Mouse (Mus musculus) bone marrow macrophage, adult 2 months (primary cell): ENCODE measurements around the gene Atp6v0b. TPM values are rescaled to one million over a fixed set of nuclear protein-coding genes. Genes with fewer than 3 reads are reported as not detected.

ENCODE experiments used
- H3K27ac ChIP-seq: 2 replicates; pipeline ENCODE4 v1.5.1; 2012; ENCODE audit warnings: low read depth, low read length; ENCODE audit not compliant: insufficient read depth
- H3K4me1 ChIP-seq: 2 replicates; pipeline ENCODE4 v1.6.1; 2012; ENCODE audit warnings: low read length; ENCODE audit not compliant: control insufficient read depth, insufficient read depth
- H3K4me3 ChIP-seq: 2 replicates; pipeline ENCODE4 v1.5.1; 2012; ENCODE audit warnings: mild to moderate bottlenecking, low read length, moderate library complexity; ENCODE audit not compliant: insufficient read depth
- CTCF ChIP-seq: IDR thresholded peaks from 2 replicates; pipeline ENCODE4 v1.5.1; 2012; ENCODE audit warnings: low read depth, mild to moderate bottlenecking, low read length, moderate library complexity
- POLR2A ChIP-seq: IDR thresholded peaks from 2 replicates; pipeline ENCODE4 v1.6.1; 2012; ENCODE audit warnings: mild to moderate bottlenecking, low read depth, low read length, borderline replicate concordance
- polyA plus RNA-seq: library from polyadenylated mRNA; stranded (reverse); fragments of >200 nt; gene quantifications from 2 replicates; pipeline ENCODE4 v1.2.4, GENCODE M21; 2012; ENCODE audit not compliant: missing spikeins, insufficient read depth, insufficient read length

Atp6v0b gene
- polyA plus RNA-seq, 1 experiment = 712 TPM

DNA sequence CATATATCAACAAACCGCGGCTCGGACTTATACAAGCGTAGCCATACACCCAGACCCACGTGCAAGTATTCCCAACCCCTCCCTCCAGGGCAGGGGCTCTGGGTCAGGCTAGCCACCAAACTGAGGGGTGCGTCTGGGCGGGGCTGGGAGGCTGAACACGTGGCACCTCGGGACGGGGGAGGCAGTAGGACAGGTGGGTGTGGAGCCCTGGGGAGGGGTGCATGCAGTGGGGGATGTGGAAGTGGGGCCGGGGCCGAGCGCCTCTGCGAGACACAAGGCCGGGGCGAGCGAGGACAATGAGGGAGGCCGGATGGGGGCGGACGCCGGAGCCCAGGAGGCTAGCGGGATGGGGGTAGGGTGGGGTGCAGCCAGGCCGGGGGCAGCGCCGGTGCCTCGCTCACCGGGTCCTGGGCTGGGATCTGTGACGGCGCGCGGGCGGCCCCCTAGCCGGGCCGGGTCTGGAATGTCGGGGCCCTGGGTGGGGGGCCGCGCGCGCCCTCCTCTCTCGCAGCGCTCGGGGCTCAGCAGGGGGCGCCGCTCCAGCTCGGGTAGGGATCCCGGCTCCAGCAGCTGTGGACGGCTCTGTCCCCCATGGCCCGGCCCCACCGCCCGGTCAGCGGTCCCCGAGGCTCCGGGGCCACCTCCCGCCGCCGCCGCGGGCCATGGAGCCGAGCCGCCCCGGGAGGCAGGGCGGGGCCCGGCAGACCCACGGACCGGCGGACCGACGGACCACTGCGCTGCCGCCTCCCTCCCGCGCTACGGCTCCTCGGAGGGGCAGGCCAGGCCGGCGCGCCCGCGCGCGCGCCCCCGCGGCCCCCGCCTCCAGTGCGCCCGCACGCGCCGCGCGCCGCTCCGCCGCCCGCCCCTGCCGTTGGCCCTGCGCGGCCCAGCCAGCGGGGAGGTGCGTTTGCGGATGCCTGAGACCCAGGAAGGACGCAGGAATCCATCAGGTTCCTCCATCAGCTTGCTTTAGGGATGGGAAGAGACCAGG lies 4.1 kb downstream of the Atp6v0b start, which contains the start of gene B4galt2:
Gene B4galt2, minus strand, starts transcription at position 787 of the 991 bp plus-strand sequence.
- TF ChIP-seq CTCF (no peak), POLR2A (no peak)
- peak within 1 kb of the TSS; percentile 44 for H3K4me3 ChIP-seq
- no peak within 1 kb of the TSS for H3K27ac ChIP-seq

DNA sequence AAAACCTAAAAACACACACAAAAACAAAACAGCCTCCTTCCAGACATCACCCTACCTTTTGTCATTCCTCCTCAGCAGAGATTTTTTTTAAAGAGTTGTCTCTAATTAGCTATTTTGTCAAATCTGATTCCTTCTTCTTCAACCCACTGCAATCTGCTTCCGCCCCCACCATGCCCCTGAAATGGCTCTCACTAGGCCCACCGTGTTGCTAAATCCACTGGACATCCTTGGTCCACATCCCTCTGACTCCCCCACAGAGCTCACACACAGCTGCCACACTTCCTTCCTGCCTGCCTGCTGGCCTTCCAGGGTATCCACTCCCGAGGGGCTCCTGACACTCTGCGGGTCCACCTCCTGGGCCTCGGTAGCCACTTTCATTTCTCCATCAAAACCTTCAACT lies 8.4 kb downstream of the Atp6v0b start:
- TF ChIP-seq POLR2A = no peak
- TF ChIP-seq CTCF = no peak
- Histone ChIP-seq H3K4me3 (no peak overlapping the region), H3K4me1 (no peaks in the 10 kb centered on the region), H3K27ac (no peak overlapping the region)

More for the DNA sequence above, 4.1 kb downstream of the Atp6v0b start, which contains the start of gene B4galt2:
- peaks cover 18% of the 10 kb centered on the region for H3K4me1 ChIP-seq

DNA sequence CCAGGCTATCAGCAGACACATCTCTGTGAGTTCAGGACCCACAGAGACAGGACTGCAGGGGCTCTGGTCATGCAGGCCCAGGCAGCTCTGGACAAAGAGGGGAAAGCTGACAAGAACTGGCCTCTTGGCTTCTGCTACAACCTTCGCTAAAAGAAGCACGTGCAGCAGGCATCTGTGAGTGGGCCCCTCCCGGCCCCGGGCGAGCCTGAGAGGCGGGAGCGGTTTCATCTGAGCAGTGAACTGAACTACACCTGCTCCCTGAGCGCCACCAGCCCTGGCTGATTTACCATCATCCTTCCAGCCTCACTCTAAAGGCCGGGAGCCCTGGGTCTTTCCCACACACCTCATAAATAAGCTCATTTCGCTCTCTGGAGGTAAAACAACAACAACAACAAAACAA lies 8.8 kb downstream of the Atp6v0b start:
- no peaks in the 10 kb centered on the region for H3K4me1 ChIP-seq
- no peak for TF ChIP-seq POLR2A
- TF ChIP-seq CTCF = no peak
- H3K4me3 ChIP-seq = no peak overlapping the region
- no peak overlapping the region for H3K27ac ChIP-seq

DNA sequence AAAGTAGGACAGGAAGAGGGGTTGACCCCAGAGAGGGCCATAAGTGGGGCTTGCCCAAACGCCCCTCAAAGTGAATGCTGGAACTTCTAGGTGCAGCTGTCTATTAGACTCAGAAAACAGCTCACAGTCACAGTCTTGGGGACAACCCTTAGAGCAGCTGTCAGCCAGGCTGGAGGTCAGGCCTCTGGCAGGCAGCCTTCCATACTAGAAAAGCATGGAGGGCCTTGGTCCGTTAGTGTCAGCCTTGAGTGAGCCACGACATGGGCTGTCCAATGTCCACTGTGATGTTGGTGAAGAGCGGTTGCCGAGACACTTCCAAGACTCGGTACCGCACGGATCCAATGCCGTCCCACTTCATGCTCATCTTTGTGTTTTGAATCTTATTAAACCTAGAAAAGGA lies 13.5 kb downstream of the Atp6v0b start:
- Histone ChIP-seq H3K27ac (no peak overlapping the region), H3K4me1 (no peaks in the 10 kb centered on the region), H3K4me3 (no peak overlapping the region)
- TF ChIP-seq CTCF (no peak), POLR2A (no peak)

DNA sequence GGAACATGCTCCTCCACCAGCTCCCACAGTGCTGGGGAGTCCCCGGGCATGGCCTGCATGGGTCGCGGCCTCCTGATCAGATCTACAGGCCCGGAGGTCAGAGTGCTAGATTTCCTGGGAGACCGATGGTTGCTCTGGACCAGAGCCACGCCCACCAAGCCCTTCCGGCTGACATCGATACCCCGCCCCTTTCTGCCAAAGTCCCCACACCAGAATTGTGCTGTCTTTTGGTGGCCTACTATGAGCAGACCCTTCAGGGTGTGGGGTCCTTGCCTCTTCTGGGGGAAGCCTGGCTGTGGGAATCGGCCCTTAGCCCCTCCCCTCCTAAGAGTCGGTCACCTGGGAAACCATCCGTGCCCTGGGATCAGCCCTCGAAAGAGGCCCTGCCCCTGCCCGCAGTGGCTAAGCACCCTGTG lies 14.7 kb downstream of the Atp6v0b start, which contains the start of gene Ccdc24:
Gene Ccdc24, minus strand, starts transcription at position 87 of the 416 bp plus-strand sequence.
- Histone ChIP-seq H3K4me1 (no peaks in the 10 kb centered on the region), H3K27ac (no peak within 1 kb of the TSS), H3K4me3 (no peak within 1 kb of the TSS)
- no peak for TF ChIP-seq CTCF
- TF ChIP-seq POLR2A = no peak

DNA sequence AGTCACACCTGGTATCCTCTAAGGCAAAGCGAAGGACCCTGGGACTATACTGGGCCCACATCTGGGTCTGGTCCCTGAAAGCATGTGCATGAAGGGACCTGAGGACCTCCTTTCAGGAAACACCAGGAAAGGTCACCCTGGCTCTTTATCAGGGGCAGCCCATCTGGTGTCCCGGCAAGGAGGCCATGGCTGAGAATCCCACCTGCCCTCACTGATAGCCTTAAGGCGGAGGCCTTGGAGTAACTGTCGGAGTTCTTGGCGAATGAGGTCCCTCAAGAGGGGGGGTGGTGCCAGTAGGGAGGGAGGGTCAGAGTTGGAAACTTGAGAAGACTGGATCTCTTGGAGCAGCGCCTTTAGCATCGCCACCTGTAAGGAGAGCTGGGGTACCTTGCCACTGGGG lies 15.3 kb downstream of the Atp6v0b start:
- TF ChIP-seq POLR2A (no peak), CTCF (no peak)
- Histone ChIP-seq H3K4me3 (no peak overlapping the region), H3K4me1 (no peaks in the 10 kb centered on the region), H3K27ac (no peak overlapping the region)

DNA sequence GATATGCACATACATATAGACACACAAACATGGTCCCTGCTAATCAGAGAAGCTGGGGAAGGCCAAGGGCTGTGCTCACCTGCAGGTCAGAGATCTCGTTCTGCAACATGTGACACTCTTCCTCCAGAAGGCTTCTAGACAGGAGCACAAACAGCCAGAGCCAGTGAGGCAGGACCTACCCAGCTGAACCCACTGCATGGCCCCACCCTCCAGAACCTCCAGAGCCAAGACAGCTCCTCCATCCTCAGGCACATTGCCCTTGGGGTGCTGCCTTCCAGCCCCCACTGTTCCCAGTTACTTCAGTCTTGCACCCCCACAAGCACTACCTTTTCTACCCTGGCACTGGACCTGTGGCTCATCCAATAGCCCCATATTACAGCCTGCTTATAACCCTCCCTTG lies 16.7 kb downstream of the Atp6v0b start:
- H3K27ac ChIP-seq = no peak overlapping the region
- no peak overlapping the region for H3K4me3 ChIP-seq
- H3K4me1 ChIP-seq = no peaks in the 10 kb centered on the region
- TF ChIP-seq POLR2A (no peak), CTCF (no peak)

DNA sequence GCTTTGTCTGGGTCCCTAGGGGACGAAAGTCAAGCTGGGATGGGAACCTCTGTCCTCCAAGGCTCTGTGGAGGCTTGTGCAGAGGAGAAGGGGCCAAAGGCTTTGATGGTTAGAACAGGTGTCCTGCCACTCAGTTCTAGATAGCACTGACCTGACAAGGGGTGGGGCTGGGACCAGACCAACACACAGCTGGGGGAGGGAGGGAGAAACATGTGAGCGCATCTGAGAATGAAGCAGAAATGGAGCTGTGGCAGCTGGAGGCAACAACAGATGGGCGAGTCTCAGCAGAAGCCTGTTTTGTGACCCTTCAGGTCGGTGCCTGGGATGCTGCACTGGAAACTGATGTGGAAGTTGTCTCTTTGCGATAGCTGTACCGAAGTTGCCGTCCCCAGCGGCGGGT lies 17.8 kb downstream of the Atp6v0b start:
- TF ChIP-seq POLR2A (no peak), CTCF (no peak)
- no peak overlapping the region for H3K4me3 ChIP-seq
- no peaks in the 10 kb centered on the region for H3K4me1 ChIP-seq
- no peak overlapping the region for H3K27ac ChIP-seq

DNA sequence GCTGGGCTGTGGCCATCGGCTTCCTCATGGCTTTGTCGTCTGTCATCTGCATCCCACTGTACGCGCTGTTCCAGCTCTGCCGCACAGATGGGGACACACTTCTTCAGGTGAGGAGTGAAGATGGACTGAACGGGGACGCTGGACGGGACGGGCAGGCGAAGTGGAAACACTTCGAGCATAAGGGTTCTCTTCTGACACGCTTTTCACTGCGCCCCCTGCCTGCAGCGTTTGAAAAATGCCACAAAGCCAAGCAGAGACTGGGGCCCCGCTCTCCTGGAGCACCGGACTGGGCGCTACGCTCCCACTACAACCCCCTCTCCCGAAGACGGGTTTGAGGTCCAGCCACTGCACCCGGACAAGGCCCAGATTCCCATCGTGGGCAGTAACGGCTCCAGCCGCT lies 19.3 kb downstream of the Atp6v0b start:
- no peak overlapping the region for H3K4me3 ChIP-seq
- TF ChIP-seq CTCF (peak; percentile 36; the same call in 1 of the 2 replicates), POLR2A (no peak)
- no peak overlapping the region for H3K27ac ChIP-seq
- H3K4me1 ChIP-seq = no peaks in the 10 kb centered on the region

DNA sequence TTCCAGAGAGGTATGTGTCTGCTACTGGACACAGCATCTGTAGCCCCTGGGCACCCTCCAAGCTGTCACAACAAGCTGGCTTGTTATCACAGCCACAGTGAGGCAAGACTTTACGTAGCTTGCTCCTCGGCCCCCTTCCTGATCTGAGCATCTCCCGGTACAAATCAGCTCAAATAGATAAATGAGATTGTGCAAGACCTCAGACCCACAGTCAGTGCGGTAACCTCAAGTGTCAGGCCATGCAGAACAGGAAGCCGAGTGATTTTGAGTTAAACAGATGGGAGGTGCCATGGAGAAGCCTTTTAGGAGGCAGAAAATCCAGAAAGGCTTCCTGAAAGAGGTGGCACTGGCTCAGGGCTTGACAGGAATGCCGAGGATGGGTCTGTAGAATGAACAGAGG lies 20.1 kb downstream of the Atp6v0b start:
- no peak overlapping the region for H3K27ac ChIP-seq
- H3K4me3 ChIP-seq = no peak overlapping the region
- no peaks in the 10 kb centered on the region for H3K4me1 ChIP-seq
- TF ChIP-seq CTCF = no peak
- no peak for TF ChIP-seq POLR2A
